Mouse (Mus musculus) CH12.LX (cell line): ENCODE results near the gene Hist2h2ac.
A peak's percentile ranks its signal among the peaks of the same experiment; 100 is the strongest.
"Not testable (repeated sequence)": the region's sequence is repeated elsewhere in the genome, so short reads cannot be mapped to it uniquely, and the experiment has no call there.

Experiments
- CHD2 ChIP-seq: IDR thresholded peaks from 2 replicates; pipeline ENCODE4 v1.6.1; 2011; ENCODE audit warnings: low read length, improper control_type of control experiment
- CTCF ChIP-seq, 2 experiments: IDR thresholded peaks in 1 of 2; conservative IDR thresholded peaks in 1 of 2; 2 replicates each; pipeline ENCODE4 v1.5.1; 2011 to 2012; ENCODE audit warnings: low read depth in 2 of 2, low read length in 2 of 2, improper control_type of control experiment in 1 of 2, inconsistent platforms in 1 of 2, mild to moderate bottlenecking in 1 of 2, moderate library complexity in 1 of 2
- EP300 ChIP-seq: IDR thresholded peaks from 2 replicates; pipeline ENCODE4 v1.6.1; 2011; ENCODE audit warnings: low read length, improper control_type of control experiment
- POLR2A ChIP-seq: IDR thresholded peaks from 2 replicates; pipeline ENCODE4 v1.6.1; 2011; ENCODE audit warnings: low read depth, mild to moderate bottlenecking, improper control_type of control experiment, low read length
- POLR2AphosphoS2 ChIP-seq: IDR thresholded peaks from 2 replicates; pipeline ENCODE4 v1.6.1; 2011; ENCODE audit warnings: low read depth, low read length, improper control_type of control experiment
- TBP ChIP-seq: conservative IDR thresholded peaks from 2 replicates; pipeline ENCODE4 v1.6.1; 2011; ENCODE audit warnings: low read depth, low read length, improper control_type of control experiment
- UBTF ChIP-seq: IDR thresholded peaks from 2 replicates; pipeline ENCODE4 v1.6.1; 2012; ENCODE audit warnings: low read depth, mild to moderate bottlenecking, inconsistent platforms, low read length, improper control_type of control experiment, moderate library complexity
- ZC3H11A ChIP-seq: IDR thresholded peaks from 2 replicates; pipeline ENCODE4 v1.6.1; 2012; ENCODE audit warnings: low read depth, mild to moderate bottlenecking, inconsistent platforms, low read length, improper control_type of control experiment
- ZNF384 ChIP-seq: IDR thresholded peaks from 2 replicates; pipeline ENCODE4 v1.6.1; 2012; ENCODE audit warnings: low read depth, low read length, improper control_type of control experiment, inconsistent platforms

DNA sequence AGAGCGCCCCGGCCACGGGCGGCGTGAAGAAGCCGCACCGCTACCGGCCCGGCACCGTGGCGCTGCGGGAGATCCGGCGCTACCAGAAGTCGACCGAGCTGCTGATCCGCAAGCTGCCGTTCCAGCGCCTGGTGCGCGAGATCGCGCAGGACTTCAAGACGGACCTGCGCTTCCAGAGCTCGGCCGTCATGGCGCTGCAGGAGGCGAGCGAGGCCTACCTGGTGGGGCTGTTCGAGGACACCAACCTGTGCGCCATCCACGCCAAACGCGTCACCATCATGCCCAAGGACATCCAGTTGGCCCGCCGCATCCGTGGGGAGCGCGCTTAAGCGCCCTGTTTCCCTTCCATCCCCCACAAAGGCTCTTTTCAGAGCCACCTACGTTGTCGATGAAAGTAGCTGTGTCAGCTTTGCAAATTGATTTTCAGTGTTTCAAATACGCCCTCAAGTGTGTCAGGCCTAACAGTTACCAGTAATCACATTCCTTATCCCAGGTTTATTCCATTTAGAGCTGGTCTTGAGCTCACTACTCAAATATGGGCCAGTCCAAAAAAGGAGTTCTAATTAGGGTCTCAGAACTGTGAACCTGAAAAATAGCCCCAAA lies 48.2 kb upstream of the Hist2h2ac start:
- not testable (repeated sequence) for TF ChIP-seq TBP; ZC3H11A; ZNF384; EP300; CHD2; POLR2AphosphoS2; CTCF (conservative IDR thresholded peaks at IDR 0.05 in 1 of 2, IDR thresholded peaks at IDR 0.05 in 1 of 2; ENCODE audit: low read depth in 2 of 2, low read length in 2 of 2)
- TF ChIP-seq POLR2A (peak; percentile 82; the same call in 1 of the 2 replicates), UBTF (peak; percentile 79; the same call in 1 of the 2 replicates)
